Mouse (Mus musculus) hindbrain, embryonic 10.5 days (tissue): Measurements from ENCODE around the gene Suclg2. TPM values are rescaled to one million over a fixed set of nuclear protein-coding genes. Genes with fewer than 3 reads are reported as not detected.
A peak's percentile ranks its signal among the peaks of the same experiment; 100 is the strongest.

ENCODE experiments used
- DNase-seq: peaks from one replicate; pipeline ENCODE4 v3.0.0-alpha.2; 2017; ENCODE audit warnings: low spot score
- H3K27ac ChIP-seq: fragments of 300-500 bp; sonication (generic); 2 replicates; pipeline ENCODE4 v1.5.1; 2016; ENCODE audit warnings: mild to moderate bottlenecking, moderate library complexity
- H3K27me3 ChIP-seq: fragments of 300-500 bp; sonication (generic); 2 replicates; pipeline ENCODE4 v1.6.1; 2016; ENCODE audit warnings: mild to moderate bottlenecking; ENCODE audit not compliant: poor library complexity, insufficient read depth, severe bottlenecking
- H3K36me3 ChIP-seq: fragments of 300-500 bp; sonication (generic); 2 replicates; pipeline ENCODE4 v1.6.1; 2016; ENCODE audit warnings: mild to moderate bottlenecking, moderate library complexity
- H3K4me1 ChIP-seq: fragments of 300-500 bp; sonication (generic); replicated peaks from 2 replicates; pipeline ENCODE4 v1.6.1; 2016; ENCODE audit warnings: mild to moderate bottlenecking
- H3K4me3 ChIP-seq: fragments of 300-500 bp; sonication (generic); 2 replicates; pipeline ENCODE4 v1.5.1; 2016; ENCODE audit warnings: mild to moderate bottlenecking, moderate library complexity
- H3K9me3 ChIP-seq: fragments of 300-500 bp; sonication (generic); 2 replicates; pipeline ENCODE4 v1.6.1; 2016; ENCODE audit warnings: mild to moderate bottlenecking, moderate library complexity
- WGBS: fragments of 180-500 bp; shearing (Covaris S2); methylation state at CpG from one replicate; pipeline ENCODE4 v1.1.7; 2016; 5-methylcytosine and 5-hydroxymethylcytosine counted together
- polyA plus RNA-seq: library from polyadenylated mRNA; unstranded; fragments of >200 nt; fragmentation: Nextera tagmentation; extraction: Ambion mirVana; gene quantifications from 2 replicates; pipeline ENCODE4 v1.2.1, GENCODE M21; 2016

The Suclg2 gene
- polyA plus RNA-seq, 1 experiment from 2014 or later = 35.8 TPM

DNA sequence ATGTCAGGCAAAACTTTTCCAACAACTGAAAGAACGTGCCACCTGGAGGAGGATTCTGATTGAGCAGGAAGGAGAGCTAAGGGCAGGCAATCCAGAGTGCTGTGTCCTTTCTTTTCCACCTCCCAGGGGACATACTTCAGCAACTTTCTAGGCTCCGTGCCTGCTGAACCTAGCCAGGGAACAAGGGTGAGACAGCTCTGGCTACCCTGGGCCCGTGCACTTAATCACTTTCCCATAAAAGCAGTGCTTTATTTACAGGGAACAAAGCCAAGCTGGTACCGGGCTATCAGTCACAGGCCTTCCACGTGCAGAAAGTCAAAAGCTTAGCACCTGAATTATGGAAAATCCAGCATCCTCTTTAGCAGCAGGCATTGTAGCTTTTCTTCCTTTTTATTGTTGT is 5.4 kb downstream of the Suclg2 start:
- no peak overlapping the region for H3K27ac ChIP-seq
- no peaks in the 10 kb centered on the region for H3K36me3 ChIP-seq
- H3K4me3 ChIP-seq = no peak overlapping the region
- WGBS = 35% methylated on average over 5 of the region's 5 CpGs
- H3K27me3 ChIP-seq = no peaks in the 10 kb centered on the region
- peaks cover 30% of the 10 kb centered on the region for H3K4me1 ChIP-seq
- H3K9me3 ChIP-seq = no peaks in the 10 kb centered on the region
- no peak for DNase-seq

DNA sequence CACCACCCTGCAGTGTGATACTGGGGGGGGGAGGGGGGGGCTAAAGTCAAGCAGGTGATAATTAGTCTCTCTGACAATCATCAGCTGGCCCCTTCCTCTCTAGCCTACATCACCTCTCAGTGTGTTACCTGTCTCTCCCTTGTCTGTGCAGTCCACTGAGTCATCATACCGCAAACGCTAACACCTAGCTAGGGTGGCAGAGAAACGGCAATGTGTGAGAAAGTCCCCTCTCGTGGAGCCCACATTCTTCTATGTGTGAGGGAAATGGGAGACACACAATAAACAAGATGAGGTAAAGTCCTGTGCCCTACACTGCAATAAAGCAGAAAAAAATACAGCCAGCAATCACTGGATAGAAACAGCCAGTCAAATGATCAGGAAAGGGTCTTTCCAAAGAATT is 6.5 kb downstream of the Suclg2 start:
- Histone ChIP-seq H3K4me1 (peaks cover 28% of the 10 kb centered on the region), H3K9me3 (no peaks in the 10 kb centered on the region), H3K4me3 (no peak overlapping the region), H3K27ac (no peak overlapping the region), H3K36me3 (no peaks in the 10 kb centered on the region), H3K27me3 (no peaks in the 10 kb centered on the region)
- DNase-seq = no peak
- WGBS = 87% methylated on average over 4 of the region's 4 CpGs

GRCm38 (mm10) chr6:95711671-95712070 is 6.9 kb downstream of the Suclg2 start:
- WGBS = 88% methylated on average over 3 of the region's 3 CpGs

DNA sequence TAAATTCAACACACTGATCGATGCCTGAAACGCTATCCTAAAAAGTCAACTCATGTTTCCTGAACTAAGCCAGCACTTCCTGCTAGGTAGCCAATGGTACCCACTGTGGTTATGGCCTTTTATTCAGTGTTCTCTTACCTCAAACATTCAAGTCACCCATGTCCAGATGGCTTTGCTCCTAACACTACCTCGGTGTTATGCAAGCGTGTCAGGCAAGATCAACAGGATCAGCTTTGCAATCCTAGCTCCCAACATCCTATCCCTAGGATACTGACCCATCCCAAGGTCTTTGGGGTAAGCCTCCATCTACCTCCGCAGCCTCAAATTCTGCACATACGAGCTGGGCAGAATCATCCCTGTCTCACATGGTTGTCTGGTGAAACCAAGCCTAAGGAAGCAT is 7.7 kb downstream of the Suclg2 start:
- Histone ChIP-seq H3K9me3 (no peaks in the 10 kb centered on the region), H3K4me3 (no peak overlapping the region), H3K27me3 (no peaks in the 10 kb centered on the region), H3K27ac (no peak overlapping the region), H3K36me3 (no peaks in the 10 kb centered on the region), H3K4me1 (peaks cover 31% of the 10 kb centered on the region)
- no peak for DNase-seq
- WGBS = 94% methylated on average over 6 of the region's 6 CpGs

More at GRCm38 (mm10) chr6:95711671-95712070, 6.9 kb downstream of the Suclg2 start:
- Histone ChIP-seq H3K4me1 (peaks cover 31% of the 10 kb centered on the region), H3K27me3 (no peaks in the 10 kb centered on the region), H3K4me3 (no peak overlapping the region), H3K36me3 (no peaks in the 10 kb centered on the region), H3K9me3 (no peaks in the 10 kb centered on the region), H3K27ac (no peak overlapping the region)
- no peak for DNase-seq

DNA sequence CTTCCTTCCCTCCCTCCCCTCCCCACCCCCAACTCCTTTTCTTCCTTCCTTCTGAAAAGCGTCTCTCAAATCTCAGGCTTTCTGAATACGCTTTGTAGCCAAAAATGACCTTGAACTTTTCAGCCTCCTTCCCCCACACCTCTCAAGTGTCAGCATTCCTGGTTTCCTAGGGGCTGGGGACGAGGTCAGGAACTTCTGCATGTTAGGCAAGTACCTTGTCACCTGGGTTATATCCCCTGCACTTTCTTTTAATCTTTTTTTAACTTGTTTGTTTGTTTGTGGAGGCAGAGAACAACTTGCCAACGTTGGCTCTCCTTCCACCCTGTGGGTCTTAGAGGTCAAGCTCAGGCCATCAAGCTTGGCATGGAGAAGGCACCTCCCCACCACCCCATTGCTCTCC is 9.1 kb downstream of the Suclg2 start:
- Histone ChIP-seq H3K27me3 (no peaks in the 10 kb centered on the region), H3K27ac (no peak overlapping the region), H3K4me3 (no peak overlapping the region), H3K36me3 (no peaks in the 10 kb centered on the region), H3K9me3 (no peaks in the 10 kb centered on the region), H3K4me1 (peaks cover 31% of the 10 kb centered on the region)
- no peak for DNase-seq
- WGBS = 51% methylated on average over 4 of the region's 4 CpGs

- no peaks in the 10 kb centered on the region for H3K27me3 ChIP-seq
- no peaks in the 10 kb centered on the region for H3K36me3 ChIP-seq
- 82% methylated on average over 5 of the region's 5 CpGs for whole genome bisulfite sequencing
- no peak overlapping the region for H3K4me3 ChIP-seq
- no peak for DNase-seq
- peaks cover 31% of the 10 kb centered on the region for H3K4me1 ChIP-seq
- H3K9me3 ChIP-seq = no peaks in the 10 kb centered on the region
- no peak overlapping the region; the same call in 1 of the 2 replicates for H3K27ac ChIP-seq
Measured at GRCm38 (mm10) chr6:95709106-95709505, 9.5 kb downstream of the Suclg2 start.

DNA sequence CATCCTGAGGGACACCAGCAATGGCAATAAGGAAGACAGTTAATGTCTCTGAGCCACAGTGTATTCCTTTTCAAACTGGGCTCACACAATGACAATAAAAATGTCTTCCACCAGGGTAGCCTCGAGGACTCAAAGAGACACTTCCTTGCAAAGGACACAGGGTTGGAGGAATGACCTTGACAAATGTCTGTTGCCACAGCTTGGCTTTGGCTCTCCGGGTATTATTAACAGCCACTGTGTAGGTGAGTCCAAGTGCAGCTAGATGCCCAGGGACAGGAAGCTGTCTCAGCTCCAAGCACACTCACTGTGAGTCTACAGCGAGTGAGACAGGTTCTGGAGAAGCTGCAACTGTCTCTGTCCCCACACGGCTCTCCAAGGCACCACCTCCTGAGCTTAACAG is 14.0 kb downstream of the Suclg2 start:
- no peak overlapping the region for H3K27ac ChIP-seq
- no peak overlapping the region for H3K4me3 ChIP-seq
- peaks cover 23% of the 10 kb centered on the region for H3K4me1 ChIP-seq
- H3K36me3 ChIP-seq = no peaks in the 10 kb centered on the region
- 82% methylated on average over 4 of the region's 4 CpGs for WGBS
- H3K9me3 ChIP-seq = no peaks in the 10 kb centered on the region
- no peaks in the 10 kb centered on the region for H3K27me3 ChIP-seq
- no peak for DNase-seq

GRCm38 (mm10) chr6:95702200-95702599 is 16.4 kb downstream of the Suclg2 start:
- H3K4me1 ChIP-seq = peaks cover 24% of the 10 kb centered on the region
- 78% methylated on average over 9 of the region's 9 CpGs for WGBS

DNA sequence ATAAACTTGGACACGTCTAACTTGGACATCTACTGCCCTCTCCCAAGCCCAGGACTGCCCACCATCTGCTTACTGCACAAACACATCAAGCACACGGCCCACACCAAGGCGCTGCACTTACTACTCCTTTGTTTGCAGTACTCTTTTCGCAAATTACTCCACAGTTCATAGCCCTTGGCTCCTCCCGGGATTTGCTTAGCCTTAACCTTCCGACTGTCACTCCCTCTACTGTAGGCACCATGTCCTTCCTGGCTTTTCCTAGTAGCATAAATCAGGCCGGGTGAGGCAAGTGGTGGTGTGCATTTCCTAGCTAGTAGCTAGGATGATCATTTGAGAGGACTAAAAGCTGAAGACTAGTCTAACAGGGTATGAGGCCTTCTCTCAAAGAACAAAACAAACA is 16.8 kb downstream of the Suclg2 start:
- no peaks in the 10 kb centered on the region for H3K9me3 ChIP-seq
- H3K27me3 ChIP-seq = no peaks in the 10 kb centered on the region
- no peak overlapping the region for H3K27ac ChIP-seq
- WGBS = 79% methylated on average over 7 of the region's 7 CpGs
- DNase-seq = no peak
- peaks cover 20% of the 10 kb centered on the region for H3K4me1 ChIP-seq
- H3K4me3 ChIP-seq = no peak overlapping the region
- no peaks in the 10 kb centered on the region for H3K36me3 ChIP-seq

More at GRCm38 (mm10) chr6:95702200-95702599, 16.4 kb downstream of the Suclg2 start:
- no peak overlapping the region for H3K27ac ChIP-seq
- no peaks in the 10 kb centered on the region for H3K9me3 ChIP-seq
- no peak overlapping the region for H3K4me3 ChIP-seq
- no peaks in the 10 kb centered on the region for H3K36me3 ChIP-seq
- no peaks in the 10 kb centered on the region for H3K27me3 ChIP-seq
- no peak for DNase-seq

- Histone ChIP-seq H3K27ac (no peak overlapping the region), H3K36me3 (no peaks in the 10 kb centered on the region), H3K9me3 (no peaks in the 10 kb centered on the region), H3K27me3 (no peaks in the 10 kb centered on the region), H3K4me1 (peaks cover 20% of the 10 kb centered on the region), H3K4me3 (no peak overlapping the region)
- 73% methylated on average over 2 of the region's 2 CpGs for WGBS
- DNase-seq = no peak
Measured at GRCm38 (mm10) chr6:95700981-95701610, 17.5 kb downstream of the Suclg2 start.

GRCm38 (mm10) chr6:95700191-95700590 is 18.4 kb downstream of the Suclg2 start:
- H3K4me3 ChIP-seq = no peak overlapping the region
- H3K36me3 ChIP-seq = no peaks in the 10 kb centered on the region
- DNase-seq = no peak
- peaks cover 20% of the 10 kb centered on the region for H3K4me1 ChIP-seq
- 82% methylated on average over 5 of the region's 5 CpGs for WGBS
- H3K27me3 ChIP-seq = no peaks in the 10 kb centered on the region
- no peaks in the 10 kb centered on the region for H3K9me3 ChIP-seq
- H3K27ac ChIP-seq = no peak overlapping the region; the same call in 1 of the 2 replicates

DNA sequence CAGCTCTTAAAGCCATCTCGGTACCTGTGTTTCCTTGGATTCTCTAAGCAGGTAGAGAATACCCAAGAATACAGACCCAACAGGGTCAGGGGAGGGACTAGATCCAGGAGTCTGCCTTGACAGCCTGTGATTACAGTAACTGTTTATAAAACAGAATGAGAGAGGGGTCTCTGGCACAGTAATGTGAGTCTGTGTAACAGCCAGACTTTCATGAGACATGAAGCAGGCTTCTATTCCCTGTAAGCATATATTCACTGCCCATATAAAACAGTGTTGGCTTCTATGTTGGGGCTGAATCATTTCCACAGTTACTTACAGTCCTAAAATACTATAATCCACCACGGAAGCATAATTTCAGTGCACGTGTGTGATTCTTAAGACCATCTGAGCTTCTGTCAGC is 19.3 kb downstream of the Suclg2 start:
- 85% methylated on average over 3 of the region's 3 CpGs for WGBS
- DNase-seq = no peak
- Histone ChIP-seq H3K4me1 (peaks cover 20% of the 10 kb centered on the region), H3K9me3 (no peaks in the 10 kb centered on the region), H3K36me3 (no peaks in the 10 kb centered on the region), H3K27me3 (no peaks in the 10 kb centered on the region), H3K27ac (peak overlapping the region; percentile 40; the same call in 1 of the 2 replicates), H3K4me3 (no peak overlapping the region)

GRCm38 (mm10) chr6:95698536-95699162 is 20.0 kb downstream of the Suclg2 start:
- 23% methylated on average over 5 of the region's 6 CpGs for WGBS
- peak; percentile 45 for DNase-seq
- H3K27me3 ChIP-seq = no peaks in the 10 kb centered on the region
- H3K36me3 ChIP-seq = no peaks in the 10 kb centered on the region
- no peaks in the 10 kb centered on the region for H3K9me3 ChIP-seq
- peak overlapping the region; percentile 79 for H3K27ac ChIP-seq
- peaks cover 20% of the 10 kb centered on the region for H3K4me1 ChIP-seq
- no peak overlapping the region for H3K4me3 ChIP-seq
